Mouse (Mus musculus) lung, adult 2 months (tissue): ENCODE data around the gene Mgst2.

Experiments used
- CTCF ChIP-seq: fragments of 200-500 bp; IDR thresholded peaks from 2 replicates; pipeline ENCODE4 v1.5.1; 2011; ENCODE audit warnings: mild to moderate bottlenecking, low read length, control low read depth; ENCODE audit not compliant: insufficient read depth
- POLR2A ChIP-seq: fragments of 200-500 bp; IDR thresholded peaks from 2 replicates; pipeline ENCODE4 v1.6.1; 2011; ENCODE audit warnings: low read depth, mild to moderate bottlenecking, control low read depth, low read length, borderline replicate concordance; ENCODE audit errors: extremely low read depth

- no peak for TF ChIP-seq CTCF
- no peak for TF ChIP-seq POLR2A
These were observed 1.9 kb downstream of the Mgst2 start for GRCm38 (mm10) chr3:51661880-51662550.
